Mouse (Mus musculus): ENCODE measurements around the gene Fam89a. TPM values are rescaled to one million over a fixed set of nuclear protein-coding genes. Genes with fewer than 3 reads are reported as not detected.

Fam89a gene
- total and polyA plus RNA-seq, 2 experiments from 2014 or later: 0.26 to 1.2 TPM

GRCm38 (mm10) chr8:124700271-124700670 is 51.4 kb downstream of the Fam89a start:
- ATAC-seq (ENCODE audit: low FRiP score) (no peak), DNase-seq (ENCODE audit: low spot score) (no peak)
- Histone ChIP-seq H3K36me3 (ENCODE audit: insufficient read depth, low read length) (peaks cover 50% of the 10 kb centered on the region), H3K4me2 (ENCODE audit: low read depth, low read length, poor library complexity, severe bottlenecking) (no peak overlapping the region), H3K4me1 (ENCODE audit: insufficient read depth, low read length) (no peaks in the 10 kb centered on the region), H3K9me3 (ENCODE audit: low read length) (no peaks in the 10 kb centered on the region), H3K27ac (ENCODE audit: low read depth, low read length) (no peak overlapping the region), H3K27me3 (ENCODE audit: insufficient read depth, low read length) (no peaks in the 10 kb centered on the region), H3K9ac (replicated peaks; ENCODE audit: low read length, poor library complexity, severe bottlenecking) (no peak overlapping the region), H3K4me3 (ENCODE audit: low read depth, low read length) (no peak overlapping the region)
- WGBS: 86% methylated on average over 5 of the region's 5 CpGs
- no peak for TF ChIP-seq CTCF (IDR thresholded peaks at IDR 0.05)

- no peaks in the 10 kb centered on the region for H3K4me1 ChIP-seq (ENCODE audit: insufficient read depth, low read length)
- no peak overlapping the region for H3K27ac ChIP-seq (ENCODE audit: low read depth, low read length)
- H3K4me2 ChIP-seq (ENCODE audit: low read depth, low read length, poor library complexity, severe bottlenecking): no peak overlapping the region
- H3K36me3 ChIP-seq (ENCODE audit: insufficient read depth, low read length): peaks cover 50% of the 10 kb centered on the region
- H3K27me3 ChIP-seq (ENCODE audit: insufficient read depth, low read length): no peaks in the 10 kb centered on the region
- WGBS: 96% methylated on average over 22 of the region's 22 CpGs
- no peak overlapping the region for H3K4me3 ChIP-seq (ENCODE audit: low read depth, low read length)
- ATAC-seq (ENCODE audit: low FRiP score): no peak
- TF ChIP-seq CTCF (IDR thresholded peaks at IDR 0.05): no peak
- no peak overlapping the region for H3K9ac ChIP-seq (replicated peaks; ENCODE audit: low read length, poor library complexity, severe bottlenecking)
- no peak for DNase-seq (ENCODE audit: low spot score)
- H3K9me3 ChIP-seq (ENCODE audit: low read length): no peaks in the 10 kb centered on the region
Measured at GRCm38 (mm10) chr8:124695424-124696100, 56.1 kb downstream of the Fam89a start.

- no peak for DNase-seq (ENCODE audit: low spot score)
- H3K27me3 ChIP-seq (ENCODE audit: insufficient read depth, low read length): no peaks in the 10 kb centered on the region
- H3K4me1 ChIP-seq (ENCODE audit: insufficient read depth, low read length): no peaks in the 10 kb centered on the region
- no peak overlapping the region for H3K4me2 ChIP-seq (ENCODE audit: low read depth, low read length, poor library complexity, severe bottlenecking)
- ATAC-seq (ENCODE audit: low FRiP score): no peak
- TF ChIP-seq CTCF (IDR thresholded peaks at IDR 0.05): no peak
- no peak overlapping the region for H3K9ac ChIP-seq (replicated peaks; ENCODE audit: low read length, poor library complexity, severe bottlenecking)
- H3K4me3 ChIP-seq (ENCODE audit: low read depth, low read length): no peak overlapping the region
- peaks cover 50% of the 10 kb centered on the region for H3K36me3 ChIP-seq (ENCODE audit: insufficient read depth, low read length)
- 97% methylated on average over 4 of the region's 4 CpGs for WGBS
- H3K27ac ChIP-seq (ENCODE audit: low read depth, low read length): no peak overlapping the region
- H3K9me3 ChIP-seq (ENCODE audit: low read length): no peaks in the 10 kb centered on the region
Measured at GRCm38 (mm10) chr8:124691706-124692105, 59.9 kb downstream of the Fam89a start.

Other genes starting within 250 kb of the Fam89a start
- 26.2 and 26.7 TPM in 2 replicates for gene Cog2, start 231.1 kb downstream of the Fam89a start, total RNA-seq (2014; rRNA removed)
- gene Cog2, start 231.1 kb downstream of the Fam89a start, polyA plus RNA-seq (2015; fragmentation: Nextera tagmentation; extraction: Ambion mirVana): 15.8 and 18.8 TPM in 2 replicates
- 75.5 and 104 TPM in 2 replicates for gene Agt, start 182.1 kb downstream of the Fam89a start, total RNA-seq (2014; rRNA removed)
- gene Agt, start 182.1 kb downstream of the Fam89a start, polyA plus RNA-seq (2015; fragmentation: Nextera tagmentation; extraction: Ambion mirVana): 65.9 and 83.6 TPM in 2 replicates
- gene Capn9, start 175.7 kb downstream of the Fam89a start, total RNA-seq (2014; rRNA removed): 0.27 TPM in 1 of 2 replicates, not detected in the other
- gene Capn9, start 175.7 kb downstream of the Fam89a start, polyA plus RNA-seq (2015; fragmentation: Nextera tagmentation; extraction: Ambion mirVana): 0.43 and 0.52 TPM in 2 replicates
- gene 2310022B05Rik, start 88.5 kb downstream of the Fam89a start, total RNA-seq (2014; rRNA removed): 87.6 and 88.0 TPM in 2 replicates
- 30.1 and 31.4 TPM in 2 replicates for gene 2310022B05Rik, start 88.5 kb downstream of the Fam89a start, polyA plus RNA-seq (2015; fragmentation: Nextera tagmentation; extraction: Ambion mirVana)
- gene Ttc13, start 29.8 kb downstream of the Fam89a start, total RNA-seq (2014; rRNA removed): 64.8 and 76.5 TPM in 2 replicates
- 64.0 and 66.5 TPM in 2 replicates for gene Ttc13, start 29.8 kb downstream of the Fam89a start, polyA plus RNA-seq (2015; fragmentation: Nextera tagmentation; extraction: Ambion mirVana)
- gene Arv1, start 29.7 kb downstream of the Fam89a start, total RNA-seq (2014; rRNA removed): 22.5 and 25.4 TPM in 2 replicates
- gene Arv1, start 29.7 kb downstream of the Fam89a start, polyA plus RNA-seq (2015; fragmentation: Nextera tagmentation; extraction: Ambion mirVana): 35.2 and 35.7 TPM in 2 replicates
- gene Trim67, start 41.3 kb upstream of the Fam89a start, total RNA-seq (2014; rRNA removed): 87.1 and 104 TPM in 2 replicates
- gene Trim67, start 41.3 kb upstream of the Fam89a start, polyA plus RNA-seq (2015; fragmentation: Nextera tagmentation; extraction: Ambion mirVana): 22.0 and 25.6 TPM in 2 replicates
- 45.1 and 47.2 TPM in 2 replicates for gene Gnpat, start 111.2 kb upstream of the Fam89a start, total RNA-seq (2014; rRNA removed)
- gene Gnpat, start 111.2 kb upstream of the Fam89a start, polyA plus RNA-seq (2015; fragmentation: Nextera tagmentation; extraction: Ambion mirVana): 48.2 and 58.5 TPM in 2 replicates
- 20.6 and 24.7 TPM in 2 replicates for gene 2810004N23Rik, start 111.3 kb upstream of the Fam89a start, total RNA-seq (2014; rRNA removed)
- gene 2810004N23Rik, start 111.3 kb upstream of the Fam89a start, polyA plus RNA-seq (2015; fragmentation: Nextera tagmentation; extraction: Ambion mirVana): 20.3 and 20.4 TPM in 2 replicates
- gene Exoc8, start 145.9 kb upstream of the Fam89a start, total RNA-seq (2014; rRNA removed): 33.6 and 34.4 TPM in 2 replicates
- 10.5 and 10.7 TPM in 2 replicates for gene Exoc8, start 145.9 kb upstream of the Fam89a start, polyA plus RNA-seq (2015; fragmentation: Nextera tagmentation; extraction: Ambion mirVana)
- gene Sprtn, start 146.1 kb upstream of the Fam89a start, total RNA-seq (2014; rRNA removed): 13.9 and 17.1 TPM in 2 replicates
- 6.0 and 6.1 TPM in 2 replicates for gene Sprtn, start 146.1 kb upstream of the Fam89a start, polyA plus RNA-seq (2015; fragmentation: Nextera tagmentation; extraction: Ambion mirVana)
- gene Egln1, start 197.5 kb upstream of the Fam89a start, total RNA-seq (2014; rRNA removed): 42.1 and 52.7 TPM in 2 replicates
- 12.9 and 13.6 TPM in 2 replicates for gene Egln1, start 197.5 kb upstream of the Fam89a start, polyA plus RNA-seq (2015; fragmentation: Nextera tagmentation; extraction: Ambion mirVana)